Mouse (Mus musculus) E14TG2a.4 (cell line): ENCODE data around the gene Pfas.

Source experiments
- CTCF ChIP-seq: conservative IDR thresholded peaks from 2 replicates; pipeline ENCODE4 v1.5.1; 2014; ENCODE audit warnings: low read length
- NANOG ChIP-seq: IDR thresholded peaks from 2 replicates; pipeline ENCODE4 v1.6.1; 2014; ENCODE audit warnings: borderline replicate concordance, low read length, mixed read lengths

GRCm38 (mm10) chr11:69005193-69005592 lies 3.1 kb downstream of the Pfas start:
- TF ChIP-seq NANOG: no peak
- TF ChIP-seq CTCF: no peak
